Mouse (Mus musculus) hindbrain, postnatal 0 days (tissue): ENCODE measurements around the gene Serpina7. TPM values are rescaled to one million over a fixed set of nuclear protein-coding genes. Genes with fewer than 3 reads are reported as not detected.

Source experiments
- ATAC-seq: fragments of 200-750 bp; cut with Nextera tagmentation; 2 replicates; pipeline ENCODE4 v1.8.0; 2017; ENCODE audit warnings: mild to moderate bottlenecking, moderate TSS enrichment, moderate library complexity
- DNase-seq: peaks from one replicate; pipeline ENCODE4 v3.0.0-alpha.2; 2015; ENCODE audit warnings: low spot score
- H3K27ac ChIP-seq: fragments of 300-500 bp; sonication (generic); 2 replicates; pipeline ENCODE4 v1.5.1; 2014; ENCODE audit warnings: mild to moderate bottlenecking
- H3K27me3 ChIP-seq: fragments of 300-500 bp; sonication (generic); 2 replicates; pipeline ENCODE4 v1.6.1; 2014; ENCODE audit warnings: low read length, mixed read lengths; ENCODE audit not compliant: insufficient read depth
- H3K36me3 ChIP-seq: fragments of 300-500 bp; sonication (generic); 2 replicates; pipeline ENCODE4 v1.6.1; 2014; ENCODE audit warnings: low read length, mixed read lengths; ENCODE audit not compliant: insufficient read depth
- H3K4me1 ChIP-seq: fragments of 300-500 bp; sonication (generic); 2 replicates; pipeline ENCODE4 v1.6.1; 2014; ENCODE audit warnings: antibody characterized with exemption, low read length, mixed read lengths; ENCODE audit not compliant: insufficient read depth
- H3K4me2 ChIP-seq: fragments of 300-500 bp; sonication (generic); 2 replicates; pipeline ENCODE4 v1.6.1; 2014; ENCODE audit warnings: low read depth, mild to moderate bottlenecking, low read length, moderate library complexity, mixed read lengths
- H3K4me3 ChIP-seq: fragments of 300-500 bp; sonication (generic); 2 replicates; pipeline ENCODE4 v1.5.1; 2014; ENCODE audit warnings: low read length
- H3K9ac ChIP-seq: fragments of 300-500 bp; sonication (generic); replicated peaks from 2 replicates; pipeline ENCODE4 v1.6.1; 2014; ENCODE audit warnings: mild to moderate bottlenecking, low read length, moderate library complexity, mixed read lengths
- H3K9me3 ChIP-seq: fragments of 300-500 bp; sonication (generic); 2 replicates; pipeline ENCODE4 v1.6.1; 2016; ENCODE audit warnings: low read length, mixed read lengths
- CTCF ChIP-seq: IDR thresholded peaks from 2 replicates; pipeline ENCODE4 v1.5.1; 2016; ENCODE audit warnings: antibody characterized with exemption, control low read depth, low read depth
- WGBS: fragments of 180-500 bp; shearing (Covaris S2); extraction: QIAGEN DNeasy Blood & Tissue Kit; methylation state at CpG from one replicate; pipeline ENCODE4 v1.1.7; 2014; 5-methylcytosine and 5-hydroxymethylcytosine counted together
- polyA plus RNA-seq: library from polyadenylated mRNA; unstranded; fragments of >200 nt; fragmentation: Nextera tagmentation; extraction: Ambion mirVana; gene quantifications from 2 replicates; pipeline ENCODE4 v1.2.1, GENCODE M21; 2015
- total RNA-seq: library from RNA; depleted of rRNA; stranded (reverse); fragments of >200 nt; gene quantifications from 2 replicates; pipeline ENCODE4 v1.2.3, GENCODE M21; 2014; rRNA removed

The Serpina7 gene
- total and polyA plus RNA-seq, 2 experiments from 2014 or later = not detected

GRCm38 (mm10) chrX:139051976-139052375 is 33.1 kb downstream of the Serpina7 start:
- H3K9ac ChIP-seq = no peak overlapping the region
- no peaks in the 10 kb centered on the region for H3K27me3 ChIP-seq
- TF ChIP-seq CTCF = no peak
- H3K4me1 ChIP-seq = no peaks in the 10 kb centered on the region
- no peak for ATAC-seq
- no peak for DNase-seq
- no peaks in the 10 kb centered on the region for H3K9me3 ChIP-seq
- no peak overlapping the region for H3K4me2 ChIP-seq
- no peak overlapping the region for H3K4me3 ChIP-seq
- H3K36me3 ChIP-seq = no peaks in the 10 kb centered on the region
- 65% methylated on average over 1 of the region's 1 CpGs for WGBS
- no peak overlapping the region for H3K27ac ChIP-seq

GRCm38 (mm10) chrX:139041148-139041547 is 43.9 kb downstream of the Serpina7 start:
- H3K4me3 ChIP-seq = no peak overlapping the region
- ATAC-seq = no peak
- no peaks in the 10 kb centered on the region for H3K9me3 ChIP-seq
- H3K36me3 ChIP-seq = no peaks in the 10 kb centered on the region
- TF ChIP-seq CTCF = no peak
- no peak overlapping the region for H3K9ac ChIP-seq
- H3K27ac ChIP-seq = no peak overlapping the region
- no peaks in the 10 kb centered on the region for H3K27me3 ChIP-seq
- H3K4me2 ChIP-seq = no peak overlapping the region
- WGBS = 89% methylated on average over 1 of the region's 1 CpGs
- no peaks in the 10 kb centered on the region for H3K4me1 ChIP-seq
- no peak for DNase-seq

DNA sequence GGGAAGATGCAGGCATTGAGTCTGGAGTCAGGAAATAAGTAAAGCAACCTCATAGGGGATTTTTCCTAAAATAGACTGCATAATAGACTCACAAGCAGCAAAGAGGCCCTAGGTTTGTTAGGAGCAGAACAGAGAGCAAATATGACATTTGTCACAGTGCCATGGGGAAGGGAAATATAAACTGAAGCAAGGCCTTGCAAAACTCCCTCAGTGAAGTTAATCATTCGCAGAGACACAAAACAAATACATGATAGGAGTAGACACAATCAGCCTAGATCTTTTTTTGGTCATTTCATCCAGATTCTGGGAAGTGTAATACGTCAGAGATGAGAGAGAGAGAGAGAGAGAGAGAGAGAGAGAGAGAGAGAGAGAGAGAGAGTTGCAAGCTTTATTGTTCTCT is 45.7 kb downstream of the Serpina7 start:
- ATAC-seq (no peak), DNase-seq (no peak)
- 65% methylated on average over 2 of the region's 2 CpGs for WGBS
- H3K27ac ChIP-seq = no peak overlapping the region
- no peak for TF ChIP-seq CTCF
- H3K9ac ChIP-seq = no peak overlapping the region
- H3K4me3 ChIP-seq = no peak overlapping the region
- H3K9me3 ChIP-seq = no peaks in the 10 kb centered on the region
- H3K4me1 ChIP-seq = no peaks in the 10 kb centered on the region
- H3K4me2 ChIP-seq = no peak overlapping the region
- H3K27me3 ChIP-seq = no peaks in the 10 kb centered on the region
- H3K36me3 ChIP-seq = no peaks in the 10 kb centered on the region

GRCm38 (mm10) chrX:139037666-139038065 is 47.4 kb downstream of the Serpina7 start:
- DNase-seq = no peak
- TF ChIP-seq CTCF = no peak

More at GRCm38 (mm10) chrX:139037666-139038065, 47.4 kb downstream of the Serpina7 start:
- H3K27ac ChIP-seq = no peak overlapping the region
- H3K9ac ChIP-seq = no peak overlapping the region
- no peaks in the 10 kb centered on the region for H3K9me3 ChIP-seq
- no peak overlapping the region for H3K4me2 ChIP-seq
- no peaks in the 10 kb centered on the region for H3K27me3 ChIP-seq
- no peaks in the 10 kb centered on the region for H3K4me1 ChIP-seq
- 86% methylated on average over 1 of the region's 1 CpGs for WGBS
- H3K4me3 ChIP-seq = no peak overlapping the region
- H3K36me3 ChIP-seq = no peaks in the 10 kb centered on the region
- ATAC-seq = no peak

Other genes starting within 250 kb of the Serpina7 start
- 1.2 and 1.4 TPM in 2 replicates for gene Nrk, start 170.8 kb downstream of the Serpina7 start, total RNA-seq
- gene Nrk, start 170.8 kb downstream of the Serpina7 start, polyA plus RNA-seq = 1.5 and 1.6 TPM in 2 replicates
- not detected in 2 replicates for gene 4930513O06Rik, start 1.0 kb upstream of the Serpina7 start, total RNA-seq
- not detected in 2 replicates for gene 4930513O06Rik, start 1.0 kb upstream of the Serpina7 start, polyA plus RNA-seq
- gene 4933428M09Rik, start 94.0 kb upstream of the Serpina7 start, total RNA-seq = not detected in 2 replicates
- not detected in 2 replicates for gene 4933428M09Rik, start 94.0 kb upstream of the Serpina7 start, polyA plus RNA-seq
- gene Mum1l1, start 124.8 kb upstream of the Serpina7 start, total RNA-seq = 5.9 and 13.4 TPM in 2 replicates
- gene Mum1l1, start 124.8 kb upstream of the Serpina7 start, polyA plus RNA-seq = 10.7 and 11.8 TPM in 2 replicates
- gene Trap1a, start 248.4 kb upstream of the Serpina7 start, total RNA-seq = not detected in 2 replicates
- gene Trap1a, start 248.4 kb upstream of the Serpina7 start, polyA plus RNA-seq = not detected in 2 replicates